In the genomic region with DNA sequence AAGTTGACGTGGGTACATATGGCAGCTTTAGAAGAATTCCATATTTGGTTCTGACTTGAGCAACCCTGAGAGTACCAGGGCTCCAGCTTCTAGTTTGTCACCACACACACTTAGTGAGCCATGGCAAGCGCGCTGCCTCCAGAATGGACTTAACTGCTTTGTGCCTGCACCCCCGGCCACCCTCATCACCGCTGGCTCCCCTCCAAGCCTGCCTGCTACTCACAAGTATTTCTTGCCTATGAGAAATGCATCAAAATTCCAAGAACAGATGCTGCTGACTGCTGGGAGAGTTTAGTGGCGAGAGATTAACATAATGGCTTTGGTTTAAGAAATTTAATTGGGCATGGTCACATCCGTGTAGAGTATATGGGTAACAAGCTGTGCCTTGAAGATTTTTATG, we compare ENCODE assay signal across 8 mouse cellular contexts. TPM values are rescaled to one million over a fixed set of nuclear protein-coding genes. Genes with fewer than 3 reads are reported as not detected.
DNase-seq lines count a peak whose midpoint lies in the region; ATAC-seq and TF ChIP-seq lines count a peak whose summit lies in the region.

No protein-coding gene starts in this region.

- peak; percentile 46; the same call in 1 of the 2 replicates for ATAC-seq in midbrain, embryonic 14.5 days (ENCODE audit: low FRiP score, low TSS enrichment)

- no peaks in the 10 kb centered on the region for H3K36me3 ChIP-seq in kidney, adult 2 months (ENCODE audit: control insufficient read depth, insufficient read depth, low read length)
- no peaks in the 10 kb centered on the region for H3K36me3 ChIP-seq in midbrain, embryonic 14.5 days (ENCODE audit: control insufficient read depth, insufficient read depth, low read length)

- H3K27me3 ChIP-seq in kidney, adult 2 months (replicated peaks; ENCODE audit: control insufficient read depth, insufficient read depth, low read length) = no peaks in the 10 kb centered on the region
- H3K27me3 ChIP-seq in midbrain, embryonic 14.5 days (ENCODE audit: control insufficient read depth, insufficient read depth, low read length) = no peaks in the 10 kb centered on the region

- H3K4me3 ChIP-seq in kidney, adult 2 months (ENCODE audit: insufficient read depth, low read depth, low read length) = no peak overlapping the region
- H3K4me3 ChIP-seq in midbrain, embryonic 14.5 days (replicated peaks; ENCODE audit: low read depth, low read length) = no peak overlapping the region

- H3K9ac ChIP-seq in midbrain, embryonic 14.5 days (replicated peaks; ENCODE audit: low read length) = no peak overlapping the region

- WGBS in kidney, adult 2 months = 65% methylated on average over 7 of the region's 7 CpGs
- WGBS in midbrain, embryonic 14.5 days = 38% methylated on average over 7 of the region's 7 CpGs

- H3K4me2 ChIP-seq in midbrain, embryonic 14.5 days (ENCODE audit: low read length) = no peak overlapping the region

- TF ChIP-seq POLR2A in kidney, adult 2 months (IDR thresholded peaks at IDR 0.05; ENCODE audit: low read depth, low read length) = no peak

- H3K27ac ChIP-seq in kidney, adult 2 months (ENCODE audit: insufficient read depth, low read depth, low read length) = no peak overlapping the region
- H3K27ac ChIP-seq in midbrain, embryonic 14.5 days (replicated peaks; ENCODE audit: low read depth, low read length) = no peak overlapping the region

- TF ChIP-seq CTCF in kidney, adult 2 months (conservative IDR thresholded peaks at IDR 0.05; ENCODE audit: insufficient read depth, insufficient read length, low read depth, low read length) = no peak

- peak; percentile 49 for DNase-seq in kidney, postnatal 10 days
- DNase-seq in kidney, adult 2 months = no peak
- DNase-seq in brain, embryonic 18.5 days (ENCODE audit: low read depth, low spot score) = peak; percentile 40
- peak; percentile 35 to 41 for DNase-seq in frontal cortex, postnatal 14 days (ENCODE audit: low spot score in 2 of 2)
- DNase-seq in midbrain, embryonic 14.5 days = peak; percentile 77
- DNase-seq in ovary, postnatal 14 days (ENCODE audit: low spot score) = no peak
- no peak for DNase-seq in liver
- no peak for DNase-seq in adrenal gland, postnatal 36 days

- H3K4me1 ChIP-seq in kidney, adult 2 months (ENCODE audit: control insufficient read depth, insufficient read depth, low read length) = 0 out of 2 replicates have a peak, but pooled peaks cover 7% of the 10 kb centered on the region
- peaks cover 15% of the 10 kb centered on the region for H3K4me1 ChIP-seq in midbrain, embryonic 14.5 days (ENCODE audit: control insufficient read depth, insufficient read depth, low read length)

- no peaks in the 10 kb centered on the region for H3K9me3 ChIP-seq in midbrain, embryonic 14.5 days (ENCODE audit: control insufficient read depth, low read length)

RNA-seq across cellular contexts. Expression of a gene that starts 48.0 kb away (rescaled TPM):
- 1.6 TPM in 2 replicates for polyA plus RNA-seq in kidney, adult 2 months (2012; rRNA removed)
- polyA plus RNA-seq in midbrain, embryonic 14.5 days (2014; fragmentation: Nextera tagmentation; extraction: Ambion mirVana) = 13.4 and 14.6 TPM in 2 replicates
- 10 to 100 TPM; 13.3 to 27.2 TPM for total RNA-seq in adrenal gland, postnatal 36 days (2021)

Comparison
In these comparisons a context has a peak if more than half of its experiments do, and no peak if none do; other contexts are left out.
1. DNase-seq: peak in kidney, postnatal 10 days (single experiment), brain, embryonic 18.5 days (single experiment), frontal cortex, postnatal 14 days (2 of 2) and midbrain, embryonic 14.5 days (single experiment); none in kidney, adult 2 months (single experiment), ovary, postnatal 14 days (single experiment), liver (single experiment) and adrenal gland, postnatal 36 days (0 of 2).